Mouse (Mus musculus) layer of hippocampus, adult 8-10 months (tissue): ENCODE results near the gene Bod1l. TPM values are rescaled to one million over a fixed set of nuclear protein-coding genes. Genes with fewer than 3 reads are reported as not detected.

Source experiments
- DNase-seq, 2 experiments: peaks; one replicate each; pipeline ENCODE4 v3.0.0; 2022; ENCODE audit warnings: low spot score in 2 of 2
- microRNA-seq, 2 experiments: library from miRNA; unstranded; fragments of <30 nt; microRNA quantifications; one replicate each; pipeline ENCODE4 v1.2.0; 2022
- total RNA-seq, 4 experiments: library from RNA; stranded (reverse); gene quantifications; 2 replicates each; pipeline ENCODE4 v1.2.4; 2022

The Bod1l gene
- total RNA-seq, 4 experiments from 2014 or later, result 36.6 to 39.2 (median 38.4) TPM

DNA sequence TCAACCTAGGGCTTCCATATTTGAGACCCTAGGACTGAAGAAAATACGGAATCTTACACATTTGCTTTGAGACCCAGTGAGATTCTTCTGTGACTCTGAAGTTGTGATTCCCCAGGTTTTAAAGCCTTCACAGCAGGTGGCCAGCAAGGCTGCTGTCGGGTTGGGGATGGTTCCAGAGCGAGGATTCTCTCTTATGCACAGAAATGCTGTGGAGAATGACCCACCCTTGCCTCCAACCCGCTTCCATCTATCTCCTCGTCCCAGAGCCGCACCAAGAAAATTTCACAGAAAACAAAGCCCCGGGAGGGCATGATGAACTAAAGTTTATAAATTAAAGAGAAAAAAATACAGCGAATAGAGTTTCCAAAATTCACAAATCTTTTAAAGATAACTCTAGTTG, 84.0 kb downstream of the Bod1l start:
- DNase-seq, result no peak

DNA sequence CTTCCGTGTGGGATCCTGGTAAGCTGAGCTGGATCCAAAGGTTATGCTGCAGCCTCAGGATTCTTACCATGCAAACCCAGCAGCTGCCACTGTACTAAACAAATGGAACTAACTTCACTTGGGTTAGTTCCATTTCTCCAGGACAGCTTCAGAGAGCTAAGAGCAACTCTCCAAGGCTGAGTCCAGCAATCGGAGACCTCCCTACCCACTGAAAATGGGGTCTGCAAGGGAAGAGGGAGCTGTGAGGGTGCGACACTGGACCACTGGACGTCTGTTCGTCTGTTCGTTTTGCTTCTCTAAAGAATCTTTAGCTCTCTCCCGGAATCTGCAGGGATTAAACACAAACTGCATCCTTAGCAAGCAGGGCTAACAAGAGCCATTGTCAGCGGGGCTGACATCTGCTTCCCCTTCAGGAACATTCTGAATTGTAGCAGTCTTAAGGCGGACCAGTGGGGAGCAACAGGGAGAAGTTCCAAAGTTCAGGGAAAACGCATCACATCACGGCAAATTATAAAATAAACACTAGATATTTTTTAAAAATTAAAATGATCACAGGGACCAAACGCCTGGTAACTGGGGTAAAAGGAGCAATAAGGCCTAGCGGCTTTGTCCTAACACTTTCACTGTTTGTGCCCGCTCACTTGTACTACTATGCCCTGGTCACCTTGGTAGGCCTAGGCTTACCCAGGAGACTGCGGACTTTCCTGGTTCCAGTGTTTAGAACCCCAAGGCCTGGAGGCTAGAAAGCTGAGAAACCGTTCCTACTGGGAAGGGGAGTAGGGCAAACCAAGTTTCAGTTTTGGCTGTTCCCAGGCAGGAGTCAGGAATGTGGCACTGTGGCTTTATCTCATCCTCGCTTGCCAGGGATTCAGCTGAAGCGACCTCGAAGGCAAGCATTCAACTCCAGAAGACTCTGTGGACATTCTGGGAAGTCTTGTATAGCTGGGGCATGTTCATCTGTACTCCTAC, 85.2 kb downstream of the Bod1l start:
- no peak for DNase-seq

DNA sequence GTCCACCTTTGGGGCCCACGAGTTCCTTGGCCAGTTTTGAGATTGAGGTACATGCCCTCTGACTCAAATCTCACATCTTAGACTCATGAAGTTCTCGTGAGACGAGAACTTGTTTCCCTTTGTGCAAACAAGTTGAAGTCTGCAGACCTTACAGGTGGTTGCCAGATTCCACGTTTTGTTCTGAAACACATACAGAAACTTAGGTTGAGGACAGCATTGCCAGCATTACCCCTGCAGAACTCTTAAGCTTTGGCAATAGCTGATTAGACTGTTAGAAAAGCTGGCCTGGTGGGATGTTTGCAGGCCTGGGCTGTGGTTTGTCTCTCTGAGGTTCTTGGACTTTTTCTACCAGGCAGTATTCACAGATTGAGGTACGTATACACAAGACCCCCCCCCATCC, 86.8 kb downstream of the Bod1l start:
- DNase-seq, result no peak

DNA sequence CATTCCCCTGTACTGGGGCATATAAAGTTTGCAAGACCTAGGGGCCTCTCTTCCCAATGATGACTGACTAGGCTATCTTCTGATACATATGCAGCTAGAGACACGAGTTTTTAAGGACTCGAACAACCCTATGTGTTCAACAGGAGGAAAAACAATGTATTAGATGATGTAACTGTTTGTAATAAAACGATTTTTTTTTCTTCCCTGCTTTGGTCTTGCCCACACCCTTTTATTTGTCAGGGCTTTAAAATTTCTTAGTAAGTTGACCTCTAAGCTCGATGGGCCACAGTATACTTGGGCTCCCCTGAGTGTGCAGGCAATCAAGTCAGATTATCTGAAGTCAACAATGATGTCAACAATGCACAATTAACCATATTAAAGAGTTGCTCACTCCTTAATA, 87.7 kb downstream of the Bod1l start:
- no peak for DNase-seq

DNA sequence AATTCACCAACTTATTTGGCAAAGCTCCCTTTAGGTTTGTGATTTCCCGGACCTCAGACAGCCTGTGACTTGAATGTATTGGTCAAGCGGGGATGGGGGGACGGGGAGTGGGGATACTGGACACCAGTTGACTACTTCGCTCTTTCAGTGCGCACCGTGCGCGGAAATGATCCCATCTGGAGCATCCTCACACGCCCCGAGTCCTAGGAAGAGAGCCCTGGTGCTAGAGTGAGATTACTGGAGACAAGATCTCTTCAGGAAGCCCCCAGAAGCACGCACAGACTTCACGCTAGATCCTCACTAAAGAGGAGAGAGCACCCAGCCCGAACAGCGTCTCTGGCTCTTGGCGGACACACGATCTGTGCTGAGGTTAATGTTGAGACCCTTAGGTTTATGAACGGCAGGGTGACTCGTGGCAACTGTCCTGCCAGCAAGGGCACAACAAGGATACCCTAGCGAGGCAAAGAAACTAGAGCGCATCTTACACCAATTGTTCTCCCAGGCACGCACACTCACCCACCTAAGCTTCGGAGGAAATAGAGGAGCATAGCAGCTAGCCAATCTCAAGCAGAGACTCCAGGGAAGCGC, 88.6 kb downstream of the Bod1l start:
- no peak for DNase-seq

DNA sequence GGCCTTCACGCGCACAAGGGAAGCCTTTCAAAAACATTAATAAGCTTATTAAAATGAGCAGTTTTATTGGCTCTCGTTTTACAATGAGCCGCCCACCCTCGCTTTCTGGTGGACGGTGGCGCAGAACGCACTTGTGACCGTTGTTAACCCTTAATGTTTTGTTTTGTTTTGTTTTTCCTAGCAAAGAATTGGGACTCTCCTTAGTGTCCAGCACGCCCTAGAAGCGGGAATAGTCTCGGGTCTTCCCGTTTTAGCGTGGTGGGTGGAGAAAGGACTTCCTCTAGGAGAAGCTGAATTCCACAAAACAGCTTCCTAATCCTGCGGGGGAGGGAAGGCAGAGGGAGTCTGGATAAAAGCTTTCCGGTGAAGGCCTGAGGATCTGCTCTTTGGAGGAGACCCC, 89.3 kb downstream of the Bod1l start:
- no peak for DNase-seq

DNA sequence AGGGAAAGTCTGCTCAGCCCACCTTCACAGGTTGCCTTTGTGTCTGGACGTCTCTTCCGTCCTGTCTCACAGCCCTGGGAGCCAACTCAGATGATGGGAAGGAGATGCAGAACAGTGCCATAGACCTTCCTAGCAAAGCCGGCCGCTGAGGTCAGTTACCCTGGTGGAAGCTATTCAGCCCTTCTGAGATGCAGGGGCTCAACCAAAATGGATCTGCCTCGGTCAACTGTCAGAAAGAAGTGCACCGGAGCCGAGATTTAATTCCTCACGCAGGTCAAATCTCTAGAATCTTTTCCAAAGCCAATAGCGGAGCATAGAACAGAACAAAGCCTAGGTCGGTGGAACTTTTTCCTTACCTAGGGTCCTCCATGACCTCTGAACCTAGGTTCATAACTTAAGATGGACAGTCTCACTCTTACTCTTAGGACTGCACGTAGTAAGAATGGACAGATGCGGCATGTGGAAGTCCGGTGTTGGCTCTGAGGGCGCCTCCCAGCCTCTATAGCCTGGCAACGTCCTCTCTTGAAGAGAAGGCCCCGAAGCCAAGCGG, 89.8 kb downstream of the Bod1l start:
- DNase-seq, result no peak

DNA sequence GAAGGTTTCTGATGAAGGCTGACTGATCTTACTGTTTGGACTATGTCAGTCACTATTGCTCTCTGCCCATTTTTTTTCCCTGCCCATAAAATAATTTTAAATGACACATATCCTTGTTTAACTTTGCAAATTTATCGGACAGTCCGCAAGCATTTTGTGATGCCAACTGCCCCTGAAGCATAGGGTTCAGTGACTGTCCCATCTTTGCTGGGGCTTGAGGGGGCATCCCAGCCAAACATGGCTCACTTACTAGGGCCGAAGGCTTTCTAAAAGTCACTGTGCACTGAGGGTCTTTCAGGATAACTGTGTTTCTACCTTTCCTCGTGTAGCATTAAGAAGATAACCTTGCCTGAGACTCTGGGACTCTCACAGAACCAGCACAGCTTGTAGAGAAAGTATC, 91.4 kb downstream of the Bod1l start:
- DNase-seq, result no peak

DNA sequence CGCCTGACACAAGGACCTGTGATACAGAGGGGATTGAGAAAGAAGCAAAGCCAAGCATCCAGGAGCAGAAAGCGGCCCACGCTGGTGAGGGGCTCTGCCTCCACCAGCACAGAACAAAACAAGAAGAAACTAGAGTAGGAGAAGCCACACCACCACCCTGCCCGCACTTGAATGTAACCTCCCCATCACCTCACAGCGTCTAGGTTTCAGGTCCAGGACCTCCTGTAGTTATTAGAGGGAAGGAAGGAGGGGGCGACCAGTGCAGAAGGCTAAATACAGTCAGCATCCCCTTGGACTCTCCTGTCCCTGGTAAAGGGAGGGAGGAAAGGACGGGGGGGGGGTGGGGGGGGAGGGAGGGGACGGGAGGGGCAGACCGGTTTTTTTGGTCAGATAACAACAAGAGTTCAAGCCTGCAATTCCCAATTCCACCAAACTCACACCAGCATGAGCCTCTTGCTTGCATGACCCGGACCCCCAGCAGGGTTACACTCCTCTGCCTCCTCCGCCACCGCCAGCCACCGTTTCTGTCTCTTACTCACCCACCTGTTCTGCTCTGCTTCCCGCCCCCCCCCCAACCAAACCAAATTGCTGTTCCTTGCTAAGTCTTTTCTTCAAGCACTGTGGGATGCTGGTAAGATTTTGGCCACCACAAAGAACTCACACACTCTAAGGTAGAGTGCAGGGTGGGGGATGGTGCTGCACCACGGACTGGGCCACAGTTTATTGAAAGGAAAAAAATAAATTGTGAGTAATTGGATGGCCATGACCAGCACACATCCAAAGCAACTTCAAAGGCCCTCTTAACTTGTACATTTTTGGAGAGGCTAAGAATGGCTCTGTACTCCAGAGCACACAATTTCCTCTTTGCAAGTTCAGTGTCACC, 99.0 kb downstream of the Bod1l start:
- DNase-seq, result no peak

DNA sequence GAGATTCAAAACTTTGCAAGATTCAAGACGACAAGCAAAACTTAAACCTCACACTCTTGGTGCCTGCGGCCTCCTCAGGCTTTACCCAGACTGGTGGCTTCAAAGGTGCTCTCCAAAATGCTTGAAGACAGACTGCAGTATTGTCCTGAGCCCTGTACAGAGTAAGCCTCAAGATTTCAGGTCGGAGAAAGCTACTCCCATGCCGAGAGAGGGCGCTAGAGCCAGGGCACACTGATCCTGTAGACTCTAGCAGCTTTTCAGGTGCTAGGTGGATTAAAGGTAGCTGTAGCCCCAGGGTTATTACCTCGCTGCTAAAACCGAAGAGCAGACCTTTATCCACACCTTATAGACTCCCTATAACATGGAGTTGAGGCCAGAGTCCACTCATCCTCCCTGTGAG, 99.9 kb downstream of the Bod1l start:
- no peak for DNase-seq

DNA sequence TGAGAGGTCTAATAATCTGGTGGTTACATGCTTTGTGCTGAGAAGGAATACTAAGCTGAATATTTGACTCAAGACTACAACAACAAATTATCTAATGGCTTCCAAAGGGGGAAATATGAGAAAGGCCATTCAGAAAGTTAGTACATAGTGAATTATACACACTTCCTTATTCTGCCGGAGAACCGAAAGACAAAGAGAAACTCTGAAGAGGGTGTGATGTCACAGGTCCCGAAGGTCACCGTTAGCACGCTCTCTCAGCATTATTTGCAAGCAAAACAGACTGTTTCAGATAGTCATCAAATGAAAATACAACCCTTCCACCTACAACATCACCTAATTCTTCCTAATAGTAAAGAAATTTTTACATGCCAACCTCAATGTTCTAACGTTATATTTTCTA, 105.3 kb downstream of the Bod1l start:
- no peak for DNase-seq

Small RNA genes within 50 kb of the gene (microRNA-seq; reads per million reads assigned to microRNA genes)
- gene Mir6414, result 0 reads per million in 2 experiments

Other genes starting within 250 kb of the Bod1l start
- 10 to 100 TPM; 76.1 to 84.6 (median 81.1) TPM for gene Rab28, start 136.2 kb downstream of the Bod1l start, total RNA-seq
- not detected for gene Nkx3-2, start 79.8 kb downstream of the Bod1l start, total RNA-seq
- gene Gm16223, start 223.6 kb upstream of the Bod1l start, total RNA-seq, result under 1 TPM in 3 of 4 experiments, not detected in 1; 0.13 to 0.24 (median 0.20) TPM